Mouse (Mus musculus) activated CD4-positive, CD25-positive, alpha-beta regulatory T cell, adult 4 months (primary cell): ENCODE data around the gene Borcs6. TPM values are rescaled to one million over a fixed set of nuclear protein-coding genes. Genes with fewer than 3 reads are reported as not detected.

Experiments used
- ATAC-seq: one replicate; pipeline ENCODE4 v1.8.0; 2017
- polyA plus RNA-seq, 2 experiments: library from polyadenylated mRNA; unstranded; fragments of 100-300 nt; shearing (Covaris generic); gene quantifications; one replicate each; pipeline ENCODE4 v1.2.1; 2017

Gene Borcs6
- polyA plus RNA-seq, 2 experiments from 2014 or later: 2.1 to 2.4 TPM

DNA sequence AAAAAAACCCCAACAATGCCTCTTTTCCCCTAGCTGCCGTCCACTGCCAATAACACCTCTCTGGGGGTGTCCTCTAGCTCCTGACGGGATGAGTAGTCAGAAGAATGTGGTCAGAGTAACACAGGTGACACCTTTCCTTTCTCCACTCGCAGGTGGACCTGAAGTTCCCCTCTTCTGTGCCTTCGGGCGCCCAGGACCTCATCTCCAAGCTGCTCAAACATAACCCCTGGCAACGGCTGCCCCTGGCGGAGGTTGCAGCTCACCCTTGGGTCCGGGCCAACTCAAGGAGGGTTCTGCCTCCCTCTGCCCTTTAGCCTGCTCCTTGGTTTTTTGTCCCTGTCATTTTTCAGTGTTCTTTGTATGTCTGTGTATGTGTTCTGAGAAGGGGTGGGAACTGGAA lies 8.8 kb upstream of the Borcs6 start:
- ATAC-seq: no peak

DNA sequence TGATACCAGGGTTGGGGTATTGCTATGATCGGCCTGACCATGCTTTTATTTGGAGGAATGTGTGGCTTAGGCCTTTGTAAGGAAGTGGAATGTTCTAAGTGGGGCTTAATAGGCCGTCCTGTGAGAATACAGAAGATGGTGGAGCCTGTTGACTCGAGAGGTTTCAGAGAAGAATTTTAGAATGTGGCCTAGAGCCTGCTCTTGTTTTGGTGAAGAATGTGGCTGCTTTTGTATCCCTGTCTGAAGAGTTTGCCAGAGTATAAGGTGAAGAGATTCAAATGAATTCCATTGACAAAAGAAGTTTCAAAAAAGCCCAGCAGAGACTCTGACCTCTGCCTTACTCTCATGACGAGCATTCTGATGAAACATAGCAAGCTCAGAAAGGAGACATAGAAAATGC lies 7.7 kb upstream of the Borcs6 start:
- ATAC-seq: no peak

DNA sequence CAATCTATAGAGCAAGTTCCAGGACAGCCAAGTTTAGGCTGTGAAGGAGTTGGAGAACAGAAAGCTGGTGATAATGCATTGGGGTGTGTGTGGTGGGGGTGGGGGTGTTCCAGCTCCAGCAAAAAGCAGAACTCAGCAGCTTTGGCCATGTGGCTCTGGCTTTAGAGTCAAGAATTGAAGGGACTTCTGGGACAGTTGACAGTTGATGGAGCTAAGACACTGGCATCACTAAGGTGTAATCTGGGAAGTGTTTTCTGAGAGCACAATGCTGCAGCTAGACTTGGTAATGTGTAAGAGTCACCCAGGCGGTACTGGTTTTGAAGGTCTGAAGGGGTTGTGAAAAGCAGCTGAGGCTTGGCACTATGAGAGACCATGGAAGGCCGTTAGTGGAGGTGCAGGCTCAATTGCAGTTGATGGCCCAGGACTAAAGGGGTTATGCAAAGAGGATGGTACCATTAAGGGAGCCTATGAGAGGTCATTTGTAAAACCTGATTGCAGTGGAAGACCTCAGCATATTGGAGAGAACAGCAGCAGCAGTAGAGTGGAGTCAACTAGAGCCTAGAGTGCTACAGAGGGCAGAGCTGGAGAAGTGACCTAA lies 6.6 kb upstream of the Borcs6 start:
- ATAC-seq: no peak

DNA sequence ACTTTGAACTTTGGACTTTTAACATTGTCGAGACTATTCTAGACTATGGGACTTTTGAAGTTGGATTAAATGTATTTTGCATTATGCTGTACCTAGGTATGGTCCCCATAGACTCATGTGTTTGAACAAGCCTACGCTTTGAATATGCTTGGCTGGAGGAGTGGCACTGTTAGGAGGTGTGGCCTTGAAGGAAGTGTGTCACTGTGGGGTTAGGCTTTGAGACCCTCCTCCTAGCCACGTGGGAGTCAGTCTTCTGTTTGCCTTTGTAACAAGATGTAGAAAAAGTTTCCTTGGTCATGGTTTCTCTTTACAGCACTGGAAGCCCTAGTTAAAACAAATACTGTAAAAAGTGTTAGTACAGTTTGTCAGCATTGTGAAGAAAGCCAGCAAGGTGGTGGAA lies 5.7 kb upstream of the Borcs6 start:
- ATAC-seq: no peak

DNA sequence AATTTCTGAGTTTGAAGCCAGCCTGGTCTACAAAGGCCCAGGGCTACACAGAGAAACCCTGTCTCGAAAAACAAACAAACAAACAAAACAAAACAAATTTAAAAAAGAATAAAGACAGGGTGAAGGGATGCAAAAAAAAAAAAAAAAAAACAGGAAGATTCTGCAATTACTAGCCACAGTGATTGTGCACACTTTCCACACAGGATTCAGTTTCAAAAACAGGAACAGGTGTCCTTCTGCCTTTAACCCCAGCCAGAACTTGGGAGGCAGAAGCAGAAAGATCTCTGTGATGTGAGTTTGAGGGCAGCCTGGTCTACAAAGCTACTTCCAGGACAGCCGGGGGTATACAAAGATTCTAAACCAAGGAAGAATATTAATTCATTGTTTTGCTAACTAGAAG lies 1.3 kb upstream of the Borcs6 start:
- no peak for ATAC-seq

DNA sequence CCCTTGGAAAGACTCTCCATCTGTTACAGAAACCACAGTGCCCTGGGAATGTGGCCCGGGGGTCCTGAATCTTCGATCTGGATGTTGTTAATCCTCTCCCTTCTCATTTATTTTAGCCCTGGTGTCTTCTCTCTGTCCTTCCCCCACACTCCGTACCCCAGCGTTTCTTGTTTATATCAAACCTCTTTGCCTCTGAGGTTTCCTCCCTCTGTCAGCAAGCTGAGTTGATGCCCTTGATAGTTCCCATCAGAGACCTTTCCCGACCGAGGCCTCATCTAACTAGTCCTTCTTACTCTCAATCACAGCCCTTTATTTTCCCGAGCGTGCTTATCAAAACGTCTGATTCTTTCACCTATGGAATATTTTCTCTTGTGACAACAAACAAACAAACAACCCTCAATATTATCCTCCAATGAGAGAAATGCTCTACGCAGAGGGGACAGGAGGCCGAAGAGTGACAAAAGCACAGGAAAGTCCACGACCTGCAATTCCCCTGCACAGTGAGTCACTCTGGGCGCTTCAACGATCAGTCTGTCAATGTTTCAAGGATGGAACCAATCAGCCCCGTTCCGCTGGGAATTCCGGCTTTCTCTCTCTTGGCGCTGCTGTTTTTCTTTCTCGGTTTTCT lies 674 bp upstream of the Borcs6 start:
- no peak for ATAC-seq

DNA sequence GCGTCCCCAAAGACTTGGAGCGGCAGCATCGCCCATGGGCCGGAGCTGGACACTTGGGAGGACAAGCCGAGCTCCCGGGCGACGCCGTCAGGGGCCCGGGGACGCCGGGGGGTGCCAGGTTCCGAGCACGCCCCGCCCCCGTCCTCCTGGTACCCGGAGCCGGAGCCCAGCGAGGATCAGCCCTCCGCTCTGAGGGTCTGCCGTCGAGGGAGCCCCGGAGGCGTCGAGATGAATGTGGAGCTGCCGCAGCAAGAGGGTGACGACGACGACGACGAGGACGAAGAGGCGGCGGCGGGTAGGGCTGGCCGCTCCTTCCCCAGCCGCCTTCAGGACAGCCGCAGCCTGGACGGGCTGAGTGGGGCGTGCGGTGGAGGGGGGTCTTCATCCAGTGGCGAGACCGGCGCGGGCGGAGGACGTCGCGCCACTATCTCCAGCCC lies 476 bp downstream of the Borcs6 start:
- no peak for ATAC-seq

DNA sequence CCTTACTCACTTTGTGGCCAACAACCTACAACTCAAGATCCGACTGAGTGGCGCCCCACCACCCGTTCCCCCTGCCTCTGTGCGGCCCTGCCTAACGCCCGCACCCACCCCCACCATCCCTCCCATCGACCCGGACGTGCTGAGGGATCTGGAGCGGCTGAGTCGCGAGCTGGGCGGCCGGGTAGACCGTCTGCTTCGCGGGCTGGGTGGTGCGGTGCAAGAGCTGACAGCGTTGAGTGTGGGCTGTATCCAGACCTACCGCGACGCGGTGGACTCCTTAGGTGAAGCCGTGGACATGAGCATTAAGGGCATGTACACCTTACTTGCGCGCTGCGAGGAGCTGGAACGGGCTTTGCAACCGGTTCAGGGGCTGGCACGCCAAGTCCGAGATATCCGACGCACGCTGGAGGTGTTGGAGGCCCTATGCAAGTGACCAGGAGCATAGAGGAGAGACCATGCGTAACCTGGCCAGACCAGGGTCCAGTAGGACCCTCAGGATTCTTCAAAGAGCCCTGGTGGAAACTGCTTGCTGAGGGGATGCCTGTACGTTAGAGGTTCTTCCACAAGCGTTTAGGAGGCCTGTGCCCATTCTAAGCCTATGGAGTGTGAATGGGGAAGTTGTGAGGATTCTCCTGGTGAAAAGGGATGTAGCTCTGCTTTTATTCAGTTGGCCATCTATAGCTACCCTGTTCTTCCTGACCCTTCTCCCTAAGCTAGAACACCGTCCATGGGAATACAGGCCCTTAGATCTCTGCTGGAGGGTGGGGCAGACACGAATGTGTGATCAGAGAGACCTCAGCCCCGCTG lies 1.1 kb downstream of the Borcs6 start:
- ATAC-seq: no peak

DNA sequence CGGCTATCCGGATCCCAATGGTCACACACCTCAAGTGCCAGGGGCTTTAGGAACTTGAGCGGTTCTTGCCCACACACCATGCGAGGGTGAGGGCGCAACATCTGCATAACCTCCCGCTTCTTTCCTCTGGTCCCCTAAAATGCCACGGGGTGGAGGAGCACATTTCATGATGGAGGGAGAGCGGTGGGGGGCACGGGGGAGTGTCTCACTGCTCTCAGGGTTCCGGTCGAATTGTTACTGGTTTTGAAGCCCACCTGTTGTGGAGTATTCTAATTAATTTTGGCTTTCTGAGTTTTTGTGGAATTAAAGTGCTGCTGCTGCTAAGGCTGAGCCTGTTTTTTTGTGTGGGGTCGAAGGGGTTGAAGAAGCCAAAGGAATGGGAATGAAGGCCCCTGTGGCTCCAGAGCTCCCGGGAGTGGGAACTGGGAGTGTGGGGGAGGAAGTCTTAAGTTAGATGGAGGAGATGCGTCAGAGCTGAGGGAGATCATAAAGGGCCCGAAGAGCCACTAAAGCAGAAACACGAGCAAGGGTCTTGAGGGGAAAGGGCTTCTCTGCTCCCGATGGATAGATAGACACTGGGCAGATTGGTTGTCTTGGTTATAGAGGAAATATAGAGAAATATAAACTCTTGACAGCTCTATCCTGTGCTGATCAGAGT lies 1.9 kb downstream of the Borcs6 start:
- no peak for ATAC-seq

DNA sequence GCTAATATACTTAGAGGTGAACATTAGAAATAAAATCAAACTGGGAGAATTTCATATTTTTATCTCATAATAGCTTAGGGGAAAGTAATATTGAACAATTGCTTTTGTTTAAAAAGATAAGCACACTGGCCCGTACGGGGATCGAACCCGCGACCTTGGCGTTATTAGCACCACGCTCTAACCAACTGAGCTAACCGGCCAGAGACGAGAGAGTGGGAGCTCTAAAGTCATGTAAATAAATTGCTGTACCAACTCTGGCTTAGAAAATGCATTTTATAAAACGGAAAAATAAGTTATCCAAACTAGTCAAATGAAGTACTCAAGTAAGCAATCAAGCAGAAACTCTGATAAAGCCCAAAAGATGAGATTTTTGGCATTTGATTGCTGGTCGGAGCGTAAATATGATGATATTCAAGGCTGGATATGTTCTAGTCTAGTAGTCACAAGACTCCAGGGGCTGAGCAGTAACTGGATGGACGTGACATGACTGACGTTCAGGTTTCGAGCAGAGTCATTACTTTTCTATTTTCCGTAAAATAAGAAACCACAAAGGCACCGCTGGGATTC lies 2.8 kb downstream of the Borcs6 start:
- ATAC-seq: no peak

DNA sequence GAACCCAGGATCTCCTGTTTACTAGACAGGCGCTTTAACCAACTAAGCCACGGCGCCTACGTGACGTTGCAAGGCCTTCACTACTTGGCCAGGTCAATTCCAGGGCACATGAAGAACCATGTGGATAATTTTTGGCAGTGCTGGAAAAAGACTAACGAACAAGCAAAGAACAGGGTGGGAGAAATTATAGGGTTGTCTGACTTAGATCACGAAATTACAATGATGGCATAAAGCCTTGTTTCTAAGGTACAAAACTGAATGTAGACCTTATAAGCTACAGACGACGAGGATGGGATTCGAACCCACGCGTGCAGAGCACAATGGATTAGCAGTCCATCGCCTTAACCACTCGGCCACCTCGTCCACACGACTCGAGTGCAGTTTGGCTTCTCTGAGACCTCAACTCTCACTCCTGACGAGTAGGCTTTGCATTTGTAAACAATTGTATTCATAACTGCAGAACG lies 3.3 kb downstream of the Borcs6 start:
- ATAC-seq: peak; percentile 30

DNA sequence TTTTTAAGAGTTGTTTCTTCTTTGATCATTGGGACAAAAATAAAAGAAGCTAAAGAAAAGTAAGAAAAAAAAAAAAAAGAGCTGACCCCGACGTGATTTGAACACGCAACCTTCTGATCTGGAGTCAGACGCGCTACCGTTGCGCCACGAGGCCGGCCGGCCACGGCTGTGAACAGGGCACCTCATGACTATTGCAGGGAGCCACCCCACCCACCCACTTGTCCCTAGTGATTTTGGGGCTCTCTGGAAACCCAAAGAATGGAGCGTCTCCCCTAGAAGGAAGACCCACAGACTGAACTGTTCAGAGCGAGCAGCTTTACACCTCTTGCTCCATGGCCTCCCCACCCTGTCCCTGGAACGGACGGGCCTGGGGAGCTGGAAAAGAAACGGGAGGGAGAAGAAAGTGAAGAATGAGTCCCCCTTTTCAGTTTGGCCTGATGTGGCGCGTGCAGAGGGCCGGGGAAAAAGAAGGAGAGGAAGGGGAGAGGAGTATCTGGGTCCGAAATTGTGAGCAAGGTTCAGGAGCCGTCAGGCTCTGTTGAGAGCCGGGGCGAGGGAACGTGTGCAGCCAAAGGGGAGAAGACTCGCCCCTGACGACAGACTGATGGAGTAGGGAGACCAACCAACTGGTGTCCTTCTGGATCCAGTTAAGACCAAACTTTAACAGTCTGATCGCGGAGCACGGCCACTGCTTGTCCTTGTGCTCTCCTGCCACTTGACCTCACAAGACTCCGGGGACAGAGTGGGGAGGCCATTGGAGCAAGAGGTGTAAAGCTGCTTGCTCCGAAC lies 4.1 kb downstream of the Borcs6 start:
- ATAC-seq: no peak

DNA sequence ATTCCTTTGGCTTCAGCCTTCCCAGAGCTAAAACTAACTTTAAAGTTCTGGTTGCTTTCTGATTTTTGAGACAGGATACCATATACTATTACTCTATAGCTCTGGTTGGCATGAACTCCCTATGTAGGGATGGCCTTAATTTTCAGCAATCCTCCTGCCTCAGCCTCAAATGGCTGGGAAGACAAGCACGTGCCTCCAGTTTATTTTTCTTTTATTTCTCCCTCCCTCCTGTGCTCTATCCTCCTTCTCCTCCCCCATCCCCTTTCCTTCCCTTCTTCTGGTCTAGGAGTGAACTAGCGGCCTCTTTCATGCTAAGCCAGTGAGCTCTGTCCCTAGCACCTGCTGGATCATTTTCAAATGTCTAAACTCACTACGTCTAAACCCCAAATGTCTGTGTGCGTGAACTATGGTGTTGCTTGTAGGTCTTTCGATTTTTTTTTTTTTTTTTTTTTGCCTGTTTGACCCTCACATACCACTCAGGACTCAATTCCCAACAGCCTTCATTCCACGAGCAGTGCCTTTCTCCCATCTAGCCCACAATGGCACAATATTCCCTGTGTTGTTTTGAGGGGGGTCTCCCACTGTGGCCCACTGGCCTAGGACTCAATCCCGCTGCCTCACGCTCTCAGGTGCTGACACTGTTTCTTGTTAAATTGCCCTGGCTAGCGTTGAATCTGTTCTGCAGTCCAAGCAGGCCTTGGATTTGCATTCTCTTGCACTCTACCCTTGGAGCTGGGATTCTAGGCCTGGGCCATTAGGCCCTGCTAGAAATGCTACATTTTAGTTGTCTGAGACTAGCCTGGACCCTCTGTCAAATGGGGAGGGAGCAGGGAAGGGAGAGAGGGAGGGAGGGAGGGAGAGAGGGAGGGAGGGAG lies 5.0 kb downstream of the Borcs6 start:
- no peak for ATAC-seq

DNA sequence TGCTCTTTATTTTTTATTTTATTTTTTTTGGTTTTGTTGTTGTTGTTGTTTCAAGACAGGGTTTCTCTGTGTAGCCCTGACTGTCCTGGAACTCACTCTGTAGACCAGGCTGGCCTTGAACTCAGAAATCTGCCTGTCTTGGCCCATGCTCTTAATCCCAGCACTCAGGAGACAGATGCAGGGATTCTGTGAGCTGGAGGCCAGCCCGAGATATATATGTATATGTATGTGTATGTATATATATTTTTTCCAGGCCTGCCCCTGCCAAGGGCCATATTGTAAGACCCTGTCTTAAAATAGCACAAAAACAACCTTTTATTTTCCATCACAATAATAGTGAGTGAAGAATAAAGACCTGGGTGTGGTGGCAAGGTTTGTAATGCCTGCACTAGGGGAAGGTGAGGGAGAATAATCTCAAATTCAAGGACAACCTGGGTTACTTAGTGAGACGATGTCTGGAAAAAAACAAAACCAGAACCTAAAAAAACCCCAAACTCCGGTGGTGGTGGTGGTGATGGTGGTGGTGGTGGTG lies 5.9 kb downstream of the Borcs6 start:
- no peak for ATAC-seq

DNA sequence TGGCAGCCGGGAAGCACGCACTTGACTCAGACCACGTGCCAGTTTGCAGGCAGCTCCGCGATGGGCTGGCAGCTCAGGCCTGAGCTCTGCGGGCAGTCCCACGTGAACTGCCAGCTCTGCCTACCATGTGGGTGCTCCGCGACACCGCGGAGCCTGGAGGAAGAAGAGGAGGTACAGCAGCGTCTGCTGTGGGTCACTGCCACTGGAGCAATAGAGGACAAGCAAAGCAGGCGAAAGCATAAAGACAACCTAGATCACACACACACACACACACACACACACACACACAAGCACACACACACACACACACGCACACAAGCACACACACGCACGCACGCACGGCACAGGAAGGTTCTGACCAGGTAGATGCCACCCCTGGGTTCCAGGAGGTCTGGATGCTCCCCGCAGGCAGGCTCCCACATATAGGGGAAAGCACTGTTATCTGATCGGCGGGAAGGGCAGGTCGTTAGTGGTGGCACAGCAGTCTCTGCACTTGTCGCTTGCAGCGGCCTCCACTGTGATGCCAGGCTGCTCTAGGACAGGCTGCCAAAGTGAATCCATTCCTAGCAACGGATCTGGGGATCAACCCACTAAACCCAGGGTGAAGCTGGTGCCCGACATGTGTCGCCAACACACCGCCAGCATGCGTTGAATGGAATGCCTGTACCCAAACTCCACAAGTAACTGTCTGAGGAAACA lies 6.8 kb downstream of the Borcs6 start:
- ATAC-seq: no peak

DNA sequence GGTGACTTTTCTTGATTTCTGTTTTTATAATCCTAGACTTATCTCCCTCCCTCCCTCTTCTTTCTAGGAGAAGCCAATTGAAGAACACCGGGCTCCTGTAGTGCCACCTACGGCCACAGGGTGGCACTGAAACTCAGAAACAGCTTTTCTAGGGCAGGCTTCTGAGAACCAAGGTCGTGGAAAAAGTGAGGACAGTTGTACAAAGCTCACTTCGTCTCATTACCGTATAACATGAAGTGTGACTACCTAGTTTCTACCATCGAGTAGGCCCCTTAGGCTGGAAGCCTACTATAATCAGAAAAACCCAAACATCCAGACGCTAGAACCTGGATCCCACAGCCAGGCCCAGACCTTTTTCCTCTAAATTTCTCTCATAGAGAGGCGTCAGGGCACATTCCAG lies 7.4 kb downstream of the Borcs6 start:
- ATAC-seq: no peak

DNA sequence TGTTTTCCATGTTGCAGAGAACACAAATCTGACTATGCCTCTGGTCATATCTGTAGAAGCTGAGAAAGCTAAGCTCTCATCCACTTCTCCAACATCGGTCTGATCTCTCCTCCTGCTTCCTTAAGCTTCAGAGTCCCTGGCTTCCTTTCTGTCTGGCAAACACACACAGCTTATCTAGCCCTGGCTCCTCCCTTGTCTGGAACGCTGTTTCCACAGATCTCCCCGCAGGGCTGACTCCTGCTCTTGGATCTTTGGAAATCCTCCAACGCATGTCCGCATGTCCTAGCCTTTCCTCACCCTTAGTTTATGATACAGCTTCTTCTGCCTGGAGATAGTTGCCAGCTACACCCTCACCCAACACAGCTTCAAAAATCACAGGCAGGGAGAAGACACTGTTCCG lies 8.1 kb downstream of the Borcs6 start:
- no peak for ATAC-seq

DNA sequence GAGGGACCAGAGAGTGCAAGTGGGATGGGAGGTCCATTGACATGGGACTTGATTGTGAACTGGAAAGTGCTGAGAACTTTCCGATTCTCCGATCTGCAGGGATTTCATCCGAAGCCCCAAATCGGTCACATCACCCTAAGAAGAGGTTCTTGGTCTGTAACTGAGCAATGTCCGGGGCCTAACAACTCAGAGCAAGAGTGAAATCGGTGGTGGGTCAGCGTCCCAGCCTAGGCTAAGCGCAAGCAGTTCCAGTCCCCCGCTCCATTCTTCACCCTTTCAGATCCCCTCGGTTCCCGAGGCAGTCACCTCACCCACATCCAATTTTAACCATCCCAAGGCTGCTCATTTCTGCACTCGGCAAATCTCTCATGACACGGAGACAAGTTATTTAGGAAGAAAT lies 10.6 kb downstream of the Borcs6 start:
- no peak for ATAC-seq

DNA sequence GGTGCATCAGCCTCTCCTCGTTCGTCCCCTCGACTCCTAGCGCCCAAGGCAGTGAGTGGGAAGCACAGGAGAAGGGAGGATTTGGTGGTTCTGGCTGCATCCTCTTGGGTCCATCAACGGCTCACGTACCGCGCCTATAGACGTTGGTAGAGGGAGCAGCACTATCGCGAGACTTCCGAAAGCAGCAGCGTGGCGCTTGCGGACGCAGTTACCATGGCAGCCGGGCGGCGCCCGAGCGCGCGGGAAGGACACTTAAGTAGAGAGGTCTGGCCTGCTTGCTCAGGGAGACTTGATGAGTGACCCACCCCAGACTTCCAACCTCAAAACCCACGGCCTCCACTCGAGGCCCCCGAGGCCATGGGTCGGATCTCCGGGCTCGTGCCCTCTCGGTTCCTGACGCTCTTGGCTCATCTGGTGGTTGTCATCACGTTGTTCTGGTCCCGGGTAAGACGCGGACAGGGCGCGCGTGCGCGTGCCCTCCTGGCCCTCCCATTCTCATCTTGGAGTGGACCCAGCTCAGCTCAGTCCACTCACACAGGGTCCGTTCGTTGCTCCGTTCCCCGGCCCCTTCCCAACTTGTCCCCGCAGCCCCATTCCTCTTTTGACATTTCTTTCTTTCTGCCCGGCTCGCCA lies 11.2 kb downstream of the Borcs6 start, which contains the start of gene Tmem107:
TSS of gene Tmem107 (plus strand) at position 217 of the 633 bp plus-strand sequence.
- ATAC-seq: peak; percentile 84

DNA sequence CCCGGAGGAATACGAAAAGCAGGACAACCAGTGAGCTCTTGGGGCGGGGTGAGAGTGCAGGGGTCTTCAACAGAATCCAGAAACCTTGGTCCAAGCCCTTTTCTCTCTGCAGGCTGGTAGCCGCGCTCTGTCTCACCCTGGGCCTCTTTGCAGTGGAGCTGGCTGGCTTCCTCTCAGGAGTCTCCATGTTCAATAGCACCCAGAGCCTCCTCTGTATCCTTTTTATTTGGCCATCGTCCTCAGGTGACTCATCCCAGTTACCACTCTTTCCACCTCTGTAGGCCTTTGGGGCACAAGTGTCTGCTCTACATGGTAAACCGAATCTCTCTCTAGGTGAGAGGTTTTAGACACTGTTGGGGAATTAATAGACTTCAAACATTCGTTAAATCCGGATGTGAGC lies 11.7 kb downstream of the Borcs6 start:
- no peak for ATAC-seq
